Mouse (Mus musculus) midbrain, embryonic 16.5 days (tissue): ENCODE measurements around the gene Patj. TPM values are rescaled to one million over a fixed set of nuclear protein-coding genes. Genes with fewer than 3 reads are reported as not detected.

Experiments used
- ATAC-seq: fragments of 200-750 bp; cut with Nextera tagmentation; 2 replicates; pipeline ENCODE4 v1.8.0; 2017; ENCODE audit warnings: moderate TSS enrichment
- H3K27ac ChIP-seq: fragments of 300-500 bp; sonication (generic); 2 replicates; pipeline ENCODE4 v1.5.1; 2014; ENCODE audit warnings: mild to moderate bottlenecking, low read length, mixed read lengths
- H3K27me3 ChIP-seq: fragments of 300-500 bp; sonication (generic); 2 replicates; pipeline ENCODE4 v1.6.1; 2014; ENCODE audit warnings: low read depth, low read length, mixed read lengths; ENCODE audit not compliant: control insufficient read depth, insufficient read depth
- H3K36me3 ChIP-seq: fragments of 300-500 bp; sonication (generic); 2 replicates; pipeline ENCODE4 v1.6.1; 2014; ENCODE audit warnings: mild to moderate bottlenecking, low read length, moderate library complexity, mixed read lengths; ENCODE audit not compliant: control insufficient read depth, insufficient read depth
- H3K4me1 ChIP-seq: fragments of 300-500 bp; sonication (generic); 2 replicates; pipeline ENCODE4 v1.6.1; 2014; ENCODE audit warnings: mild to moderate bottlenecking, low read length, mixed read lengths; ENCODE audit not compliant: control insufficient read depth, insufficient read depth
- H3K4me2 ChIP-seq: fragments of 300-500 bp; sonication (generic); 2 replicates; pipeline ENCODE4 v1.6.1; 2014; ENCODE audit warnings: mild to moderate bottlenecking, low read length, mixed read lengths
- H3K4me3 ChIP-seq: fragments of 300-500 bp; sonication (generic); 2 replicates; pipeline ENCODE4 v1.5.1; 2014; ENCODE audit warnings: low read depth, mild to moderate bottlenecking, low read length, moderate library complexity, mixed read lengths
- H3K9ac ChIP-seq: fragments of 300-500 bp; sonication (generic); 2 replicates; pipeline ENCODE4 v1.6.1; 2014; ENCODE audit warnings: low read depth, low read length, mixed read lengths
- H3K9me3 ChIP-seq: fragments of 300-500 bp; sonication (generic); replicated peaks from 2 replicates; pipeline ENCODE4 v1.6.1; 2014; ENCODE audit warnings: mild to moderate bottlenecking, low read length, mixed read lengths; ENCODE audit not compliant: control insufficient read depth, poor library complexity, severe bottlenecking
- WGBS: fragments of 180-500 bp; shearing (Covaris S2); extraction: QIAGEN DNeasy Blood & Tissue Kit; methylation state at CpG from one replicate; pipeline ENCODE4 v1.1.7; 2014; 5-methylcytosine and 5-hydroxymethylcytosine counted together
- polyA plus RNA-seq: library from polyadenylated mRNA; unstranded; fragments of >200 nt; fragmentation: Nextera tagmentation; extraction: Ambion mirVana; gene quantifications from 2 replicates; pipeline ENCODE4 v1.2.1, GENCODE M21; 2015

Patj gene
- polyA plus RNA-seq, 1 experiment from 2014 or later, result 9.9 TPM

GRCm38 (mm10) chr4:98656759-98657158 lies 261.2 kb downstream of the Patj start:
- H3K4me3 ChIP-seq, result no peak overlapping the region
- no peak overlapping the region for H3K27ac ChIP-seq
- no peak for ATAC-seq
- no peaks in the 10 kb centered on the region for H3K9me3 ChIP-seq
- no peak overlapping the region for H3K4me2 ChIP-seq
- H3K27me3 ChIP-seq, result no peaks in the 10 kb centered on the region
- H3K36me3 ChIP-seq, result no peaks in the 10 kb centered on the region
- H3K9ac ChIP-seq, result no peak overlapping the region
- WGBS, result 97% methylated on average over 1 of the region's 1 CpGs
- H3K4me1 ChIP-seq, result no peaks in the 10 kb centered on the region

GRCm38 (mm10) chr4:98659032-98659431 lies 263.4 kb downstream of the Patj start:
- WGBS, result 46% methylated on average over 2 of the region's 2 CpGs
- no peaks in the 10 kb centered on the region for H3K4me1 ChIP-seq
- no peak overlapping the region for H3K4me3 ChIP-seq
- H3K27me3 ChIP-seq, result no peaks in the 10 kb centered on the region
- ATAC-seq, result no peak
- H3K9me3 ChIP-seq, result peaks cover 9% of the 10 kb centered on the region; the same call in 1 of the 2 replicates
- H3K27ac ChIP-seq, result no peak overlapping the region
- no peak overlapping the region for H3K4me2 ChIP-seq
- no peak overlapping the region for H3K9ac ChIP-seq
- H3K36me3 ChIP-seq, result peaks cover 4% of the 10 kb centered on the region; the same call in 1 of the 2 replicates

GRCm38 (mm10) chr4:98660534-98660933 lies 264.9 kb downstream of the Patj start:
- Histone ChIP-seq H3K4me2 (no peak overlapping the region), H3K4me1 (no peaks in the 10 kb centered on the region), H3K36me3 (peaks cover 6% of the 10 kb centered on the region; the same call in 1 of the 2 replicates), H3K4me3 (no peak overlapping the region), H3K9me3 (peaks cover 9% of the 10 kb centered on the region; the same call in 1 of the 2 replicates), H3K9ac (no peak overlapping the region), H3K27ac (no peak overlapping the region), H3K27me3 (no peaks in the 10 kb centered on the region)
- ATAC-seq, result no peak
- 77% methylated on average over 2 of the region's 2 CpGs for WGBS

GRCm38 (mm10) chr4:98665884-98666283 lies 270.3 kb downstream of the Patj start:
- peaks cover 6% of the 10 kb centered on the region; the same call in 1 of the 2 replicates for H3K36me3 ChIP-seq
- no peak overlapping the region for H3K9ac ChIP-seq
- no peaks in the 10 kb centered on the region for H3K27me3 ChIP-seq
- 90% methylated on average over 7 of the region's 7 CpGs for WGBS
- no peak for ATAC-seq
- no peaks in the 10 kb centered on the region for H3K4me1 ChIP-seq
- H3K4me2 ChIP-seq, result no peak overlapping the region
- peaks cover 9% of the 10 kb centered on the region; the same call in 1 of the 2 replicates for H3K9me3 ChIP-seq
- H3K27ac ChIP-seq, result no peak overlapping the region
- H3K4me3 ChIP-seq, result no peak overlapping the region

- no peak overlapping the region for H3K27ac ChIP-seq
- no peaks in the 10 kb centered on the region for H3K4me1 ChIP-seq
- no peak overlapping the region for H3K4me2 ChIP-seq
- 71% methylated on average over 1 of the region's 1 CpGs for WGBS
- H3K4me3 ChIP-seq, result no peak overlapping the region
- H3K9me3 ChIP-seq, result peaks cover 9% of the 10 kb centered on the region; the same call in 1 of the 2 replicates
- H3K36me3 ChIP-seq, result peaks cover 6% of the 10 kb centered on the region; the same call in 1 of the 2 replicates
- H3K27me3 ChIP-seq, result no peaks in the 10 kb centered on the region
- no peak for ATAC-seq
- no peak overlapping the region for H3K9ac ChIP-seq
Observed at GRCm38 (mm10) chr4:98666451-98666850, 270.9 kb downstream of the Patj start.

- Histone ChIP-seq H3K9ac (no peak overlapping the region), H3K4me1 (no peaks in the 10 kb centered on the region), H3K27ac (no peak overlapping the region), H3K4me2 (no peak overlapping the region), H3K9me3 (peaks cover 9% of the 10 kb centered on the region; the same call in 1 of the 2 replicates), H3K4me3 (no peak overlapping the region), H3K36me3 (peaks cover 6% of the 10 kb centered on the region; the same call in 1 of the 2 replicates), H3K27me3 (no peaks in the 10 kb centered on the region)
- 81% methylated on average over 3 of the region's 3 CpGs for WGBS
- no peak for ATAC-seq
Observed at GRCm38 (mm10) chr4:98667009-98667408, 271.4 kb downstream of the Patj start.

GRCm38 (mm10) chr4:98677506-98677905 lies 281.9 kb downstream of the Patj start:
- H3K4me1 ChIP-seq, result no peaks in the 10 kb centered on the region
- no peaks in the 10 kb centered on the region for H3K36me3 ChIP-seq
- no peak overlapping the region for H3K4me3 ChIP-seq
- H3K27ac ChIP-seq, result no peak overlapping the region
- no peaks in the 10 kb centered on the region for H3K27me3 ChIP-seq
- 70% methylated on average over 9 of the region's 9 CpGs for WGBS
- H3K4me2 ChIP-seq, result no peak overlapping the region
- H3K9ac ChIP-seq, result no peak overlapping the region
- H3K9me3 ChIP-seq, result no peaks in the 10 kb centered on the region
- no peak for ATAC-seq

GRCm38 (mm10) chr4:98686678-98687267 lies 291.2 kb downstream of the Patj start:
- no peak overlapping the region for H3K27ac ChIP-seq
- no peaks in the 10 kb centered on the region for H3K36me3 ChIP-seq
- no peaks in the 10 kb centered on the region for H3K9me3 ChIP-seq
- no peak overlapping the region for H3K4me3 ChIP-seq
- no peak for ATAC-seq
- 73% methylated on average over 11 of the region's 11 CpGs for WGBS
- H3K4me1 ChIP-seq, result peaks cover 7% of the 10 kb centered on the region; the same call in 1 of the 2 replicates
- H3K9ac ChIP-seq, result no peak overlapping the region
- H3K4me2 ChIP-seq, result no peak overlapping the region
- H3K27me3 ChIP-seq, result no peaks in the 10 kb centered on the region

- Histone ChIP-seq H3K9ac (no peak overlapping the region), H3K27me3 (no peaks in the 10 kb centered on the region), H3K27ac (peak overlapping the region; percentile 43; the same call in 1 of the 2 replicates), H3K4me3 (no peak overlapping the region), H3K9me3 (no peaks in the 10 kb centered on the region), H3K36me3 (no peaks in the 10 kb centered on the region), H3K4me2 (peak overlapping the region; percentile 27; the same call in 1 of the 2 replicates), H3K4me1 (peaks cover 7% of the 10 kb centered on the region; the same call in 1 of the 2 replicates)
- ATAC-seq, result peak; percentile 68
- 32% methylated on average over 11 of the region's 11 CpGs for WGBS
Observed at GRCm38 (mm10) chr4:98688116-98688515, 292.5 kb downstream of the Patj start.
